Mouse (Mus musculus) liver, postnatal 0 days (tissue): ENCODE measurements at regions not wholly inside any gene's neighbourhood (a gene's known extent, or its start where the extent isn't known, plus 50 kb on each side); places are given as distances from the start of the nearest gene placed in this dataset.

Experiments
- ATAC-seq: fragments of 200-750 bp; cut with Nextera tagmentation; 2 replicates; pipeline ENCODE4 v1.8.0; 2017; ENCODE audit warnings: mild to moderate bottlenecking, moderate library complexity
- DNase-seq: peaks from one replicate; pipeline ENCODE4 v3.0.0-alpha.2; 2016
- H3K27ac ChIP-seq: fragments of 300-500 bp; sonication (generic); 2 replicates; pipeline ENCODE4 v1.5.1; 2014; ENCODE audit warnings: antibody characterized with exemption, moderate library complexity, mild to moderate bottlenecking, low read depth
- H3K27me3 ChIP-seq: fragments of 300-500 bp; sonication (generic); 2 replicates; pipeline ENCODE4 v1.6.1; 2014; ENCODE audit warnings: low read length, control low read depth, mixed read lengths; ENCODE audit not compliant: insufficient read depth
- H3K36me3 ChIP-seq: fragments of 300-500 bp; sonication (generic); replicated peaks from 2 replicates; pipeline ENCODE4 v1.6.1; 2014; ENCODE audit warnings: mild to moderate bottlenecking, control low read depth, low read length, moderate library complexity, mixed read lengths; ENCODE audit not compliant: insufficient read depth
- H3K4me1 ChIP-seq: fragments of 300-500 bp; sonication (generic); 2 replicates; pipeline ENCODE4 v1.6.1; 2014; ENCODE audit warnings: antibody characterized with exemption, mild to moderate bottlenecking, control low read depth; ENCODE audit not compliant: insufficient read depth
- H3K4me2 ChIP-seq: fragments of 300-500 bp; sonication (generic); 2 replicates; pipeline ENCODE4 v1.6.1; 2014; ENCODE audit warnings: low read depth, mild to moderate bottlenecking, low read length, moderate library complexity, mixed read lengths
- H3K4me3 ChIP-seq: fragments of 300-500 bp; sonication (generic); 2 replicates; pipeline ENCODE4 v1.5.1; 2014; ENCODE audit warnings: low read depth, low read length
- H3K9ac ChIP-seq: fragments of 300-500 bp; sonication (generic); replicated peaks from 2 replicates; pipeline ENCODE4 v1.6.1; 2014; ENCODE audit warnings: mild to moderate bottlenecking, moderate library complexity
- H3K9me3 ChIP-seq: fragments of 300-500 bp; sonication (generic); 2 replicates; pipeline ENCODE4 v1.6.1; 2016; ENCODE audit warnings: mild to moderate bottlenecking, control low read depth, low read length, mixed read lengths
- CTCF ChIP-seq: sonication (generic); IDR thresholded peaks from 2 replicates; pipeline ENCODE4 v1.5.1; 2016; ENCODE audit warnings: antibody characterized with exemption, low read depth
- EP300 ChIP-seq: IDR thresholded peaks from 2 replicates; pipeline ENCODE4 v1.6.1; 2016; ENCODE audit warnings: antibody characterized with exemption, low read depth, mild to moderate bottlenecking
- WGBS: fragments of 180-500 bp; shearing (Covaris S2); extraction: QIAGEN DNeasy Blood & Tissue Kit; methylation state at CpG from one replicate; pipeline ENCODE4 v1.1.7; 2014; ENCODE audit not compliant: insufficient replicate concordance; 5-methylcytosine and 5-hydroxymethylcytosine counted together

GRCm38 (mm10) chr4:120353784-120354183, 51.3 kb upstream of the Scmh1 start:
- DNase-seq (no peak), ATAC-seq (no peak)
- H3K9ac ChIP-seq: no peak overlapping the region
- H3K4me2 ChIP-seq: no peak overlapping the region
- 76% methylated on average over 6 of the region's 6 CpGs for WGBS
- no peaks in the 10 kb centered on the region for H3K27me3 ChIP-seq
- no peak overlapping the region for H3K4me3 ChIP-seq
- TF ChIP-seq CTCF (no peak), EP300 (no peak)
- H3K9me3 ChIP-seq: no peaks in the 10 kb centered on the region
- H3K27ac ChIP-seq: no peak overlapping the region
- H3K4me1 ChIP-seq: no peaks in the 10 kb centered on the region
- H3K36me3 ChIP-seq: no peaks in the 10 kb centered on the region
